Mouse (Mus musculus) CH12.LX (cell line): ENCODE measurements around the gene Limk2. TPM values are rescaled to one million over a fixed set of nuclear protein-coding genes. Genes with fewer than 3 reads are reported as not detected.
A peak's percentile ranks its signal among the peaks of the same experiment; 100 is the strongest.

ENCODE experiments used
- DNase-seq: peaks from one replicate; pipeline ENCODE4 v3.0.0-alpha.2; 2013; ENCODE audit errors: extremely low read depth
- H3K27ac ChIP-seq: 2 replicates; pipeline ENCODE4 v1.5.1; 2012; ENCODE audit warnings: low read depth, mild to moderate bottlenecking, control low read depth, moderate library complexity; ENCODE audit not compliant: insufficient read depth
- H3K27me3 ChIP-seq: replicated peaks from 2 replicates; pipeline ENCODE3; 2012; ENCODE audit warnings: inconsistent platforms
- H3K36me3 ChIP-seq, 2 experiments: replicated peaks in 1 of 2; 2 replicates each; pipeline versions ENCODE3 to v1.6.1; 2012; ENCODE audit warnings: inconsistent platforms in 1 of 2, low read length in 1 of 2, mild to moderate bottlenecking in 1 of 2, mixed read lengths in 1 of 2, moderate library complexity in 1 of 2; ENCODE audit not compliant: control insufficient read depth in 1 of 2, insufficient read depth in 1 of 2
- H3K4me1 ChIP-seq, 2 experiments: 2 replicates each; pipeline ENCODE4 v1.6.1; 2012; ENCODE audit warnings: inconsistent platforms in 1 of 2, moderate library complexity in 1 of 2; ENCODE audit not compliant: insufficient read depth in 2 of 2, control insufficient read depth in 1 of 2
- H3K4me2 ChIP-seq: 2 replicates; pipeline ENCODE4 v1.6.1; 2012; ENCODE audit warnings: low read depth, mild to moderate bottlenecking, control low read depth; ENCODE audit not compliant: poor library complexity, insufficient read depth, severe bottlenecking
- H3K4me3 ChIP-seq, 3 experiments: fragments of 150-350 bp in 1 of 3; sonication (generic) in 1 of 3; replicated peaks in 1 of 3; 2 replicates each; pipeline versions ENCODE3 to v1.5.1; 2011 to 2012; ENCODE audit warnings: low read depth in 2 of 3, low read length in 2 of 3, mild to moderate bottlenecking in 2 of 3, moderate library complexity in 2 of 3, control low read depth in 1 of 3, improper control_type of control experiment in 1 of 3, inconsistent platforms in 1 of 3, mixed read lengths in 1 of 3; ENCODE audit not compliant: poor library complexity in 1 of 3
- H3K79me2 ChIP-seq: replicated peaks from 2 replicates; pipeline ENCODE4 v1.6.1; 2012; ENCODE audit warnings: mild to moderate bottlenecking, moderate library complexity; ENCODE audit not compliant: control insufficient read depth, poor library complexity, insufficient read depth, severe bottlenecking; ENCODE audit errors: extremely low read depth
- H3K9ac ChIP-seq: 2 replicates; pipeline ENCODE4 v1.6.1; 2012; ENCODE audit warnings: low read depth, mild to moderate bottlenecking, control low read depth, moderate library complexity; ENCODE audit not compliant: insufficient read depth
- H3K9me3 ChIP-seq: replicated peaks from 2 replicates; pipeline ENCODE3; 2012; ENCODE audit warnings: low read length, inconsistent platforms, mixed read lengths
- BHLHE40 ChIP-seq: IDR thresholded peaks from 2 replicates; pipeline ENCODE4 v1.6.1; 2011; ENCODE audit warnings: mild to moderate bottlenecking, low read depth, low read length, improper control_type of control experiment
- CHD1 ChIP-seq: IDR thresholded peaks from 2 replicates; pipeline ENCODE4 v1.6.1; 2012; ENCODE audit warnings: low read depth, low read length, improper control_type of control experiment, inconsistent platforms
- CTCF ChIP-seq, 2 experiments: IDR thresholded peaks in 1 of 2; conservative IDR thresholded peaks in 1 of 2; 2 replicates each; pipeline ENCODE4 v1.5.1; 2011 to 2012; ENCODE audit warnings: low read depth in 2 of 2, low read length in 2 of 2, improper control_type of control experiment in 1 of 2, inconsistent platforms in 1 of 2, mild to moderate bottlenecking in 1 of 2, moderate library complexity in 1 of 2
- E2F4 ChIP-seq: IDR thresholded peaks from 2 replicates; pipeline ENCODE4 v1.6.1; 2011; ENCODE audit warnings: low read depth, low read length, improper control_type of control experiment; ENCODE audit not compliant: insufficient replicate concordance
- EP300 ChIP-seq: IDR thresholded peaks from 2 replicates; pipeline ENCODE4 v1.6.1; 2011; ENCODE audit warnings: low read length, improper control_type of control experiment
- ETS1 ChIP-seq: conservative IDR thresholded peaks from 2 replicates; pipeline ENCODE4 v1.6.1; 2012; ENCODE audit warnings: low read depth, mild to moderate bottlenecking, inconsistent platforms, low read length, improper control_type of control experiment, moderate library complexity
- GABPA ChIP-seq: IDR thresholded peaks from 2 replicates; pipeline ENCODE4 v1.6.1; 2012; ENCODE audit warnings: low read depth, low read length, improper control_type of control experiment, inconsistent platforms; ENCODE audit not compliant: insufficient replicate concordance
- HCFC1 ChIP-seq: IDR thresholded peaks from 2 replicates; pipeline ENCODE4 v1.6.1; 2012; ENCODE audit warnings: low read depth, mild to moderate bottlenecking, inconsistent platforms, low read length, improper control_type of control experiment
- IRF4 ChIP-seq: IDR thresholded peaks from 2 replicates; pipeline ENCODE4 v1.6.1; 2014; ENCODE audit warnings: low read depth, mild to moderate bottlenecking, inconsistent platforms, low read length, improper control_type of control experiment
- JUN ChIP-seq: IDR thresholded peaks from 2 replicates; pipeline ENCODE4 v1.6.1; 2011; ENCODE audit warnings: low read depth, mild to moderate bottlenecking, low read length, improper control_type of control experiment, moderate library complexity; ENCODE audit not compliant: insufficient read depth
- KAT2A ChIP-seq: IDR thresholded peaks from 2 replicates; pipeline ENCODE4 v1.6.1; 2012; ENCODE audit warnings: low read length, improper control_type of control experiment, inconsistent platforms; ENCODE audit not compliant: insufficient replicate concordance
- MAFK ChIP-seq: IDR thresholded peaks from 2 replicates; pipeline ENCODE4 v1.6.1; 2011; ENCODE audit warnings: low read length, improper control_type of control experiment; ENCODE audit not compliant: insufficient replicate concordance
- MAX ChIP-seq: IDR thresholded peaks from 2 replicates; pipeline ENCODE4 v1.6.1; 2011; ENCODE audit warnings: low read length, improper control_type of control experiment
- MAZ ChIP-seq: IDR thresholded peaks from 2 replicates; pipeline ENCODE4 v1.6.1; 2012; ENCODE audit warnings: low read depth, mild to moderate bottlenecking, inconsistent platforms, low read length, improper control_type of control experiment, moderate library complexity
- MEF2A ChIP-seq: IDR thresholded peaks from 2 replicates; pipeline ENCODE4 v1.6.1; 2014; ENCODE audit warnings: low read depth, mild to moderate bottlenecking, inconsistent platforms, low read length, improper control_type of control experiment, borderline replicate concordance
- MYC ChIP-seq: IDR thresholded peaks from 2 replicates; pipeline ENCODE4 v1.6.1; 2011; ENCODE audit warnings: low read depth, mild to moderate bottlenecking, improper control_type of control experiment, low read length
- NELFE ChIP-seq: IDR thresholded peaks from 2 replicates; pipeline ENCODE4 v1.6.1; 2011; ENCODE audit warnings: low read depth, low read length, improper control_type of control experiment
- PAX5 ChIP-seq: IDR thresholded peaks from 2 replicates; pipeline ENCODE4 v1.6.1; 2012; ENCODE audit warnings: low read length, inconsistent platforms, mixed read lengths
- POLR2A ChIP-seq: IDR thresholded peaks from 2 replicates; pipeline ENCODE4 v1.6.1; 2011; ENCODE audit warnings: low read depth, mild to moderate bottlenecking, improper control_type of control experiment, low read length
- POLR2AphosphoS2 ChIP-seq: IDR thresholded peaks from 2 replicates; pipeline ENCODE4 v1.6.1; 2011; ENCODE audit warnings: low read depth, low read length, improper control_type of control experiment
- RAD21 ChIP-seq: IDR thresholded peaks from 2 replicates; pipeline ENCODE4 v1.6.1; 2011; ENCODE audit warnings: low read depth, mild to moderate bottlenecking, low read length, improper control_type of control experiment, moderate library complexity
- RCOR1 ChIP-seq: conservative IDR thresholded peaks from 2 replicates; pipeline ENCODE4 v1.6.1; 2012; ENCODE audit warnings: low read depth, mild to moderate bottlenecking, inconsistent platforms, low read length, improper control_type of control experiment
- SIN3A ChIP-seq: IDR thresholded peaks from 2 replicates; pipeline ENCODE4 v1.6.1; 2012; ENCODE audit warnings: low read length, improper control_type of control experiment, inconsistent platforms
- SMC3 ChIP-seq: IDR thresholded peaks from 2 replicates; pipeline ENCODE4 v1.6.1; 2011; ENCODE audit warnings: low read depth, low read length, improper control_type of control experiment
- TBP ChIP-seq: conservative IDR thresholded peaks from 2 replicates; pipeline ENCODE4 v1.6.1; 2011; ENCODE audit warnings: low read depth, low read length, improper control_type of control experiment
- UBTF ChIP-seq: IDR thresholded peaks from 2 replicates; pipeline ENCODE4 v1.6.1; 2012; ENCODE audit warnings: low read depth, mild to moderate bottlenecking, inconsistent platforms, low read length, improper control_type of control experiment, moderate library complexity
- USF2 ChIP-seq: conservative IDR thresholded peaks from 2 replicates; pipeline ENCODE4 v1.6.1; 2011; ENCODE audit warnings: low read depth, low read length, improper control_type of control experiment
- ZC3H11A ChIP-seq: IDR thresholded peaks from 2 replicates; pipeline ENCODE4 v1.6.1; 2012; ENCODE audit warnings: low read depth, mild to moderate bottlenecking, inconsistent platforms, low read length, improper control_type of control experiment
- ZNF384 ChIP-seq: IDR thresholded peaks from 2 replicates; pipeline ENCODE4 v1.6.1; 2012; ENCODE audit warnings: low read depth, low read length, improper control_type of control experiment, inconsistent platforms
- dilution Hi-C: fragments of 300-500 bp; cut with MboI; formaldehyde crosslinking; loops from 2 replicates; pipeline ENCODE4 v1.14.3; 2020; ENCODE audit warnings: low sequenced_read_pairs; ENCODE audit not compliant: extremely low pct_unique_long_range_greater_than_20kb, extremely low pct_ligation_motif_present
- in situ Hi-C: fragments of 300-500 bp; cut with MboI; formaldehyde crosslinking; loops from 3 replicates; pipeline ENCODE4 v1.14.3; 2019; ENCODE audit warnings: low sequenced_read_pairs, low pct_ligation_motif_present, low pct_unique_long_range_greater_than_20kb, mixed read lengths
- polyA plus RNA-seq: library from polyadenylated mRNA; unstranded; fragments of >175 nt; gene quantifications from 2 replicates; pipeline ENCODE4 v1.2.1, GENCODE M21; 2012; ENCODE audit warnings: low read depth; ENCODE audit not compliant: insufficient read length
- total RNA-seq, 2 experiments: library from RNA; depleted of rRNA; stranded (reverse); fragments of 300-350 nt in 1 of 2; fragments of >200 nt in 1 of 2; gene quantifications; 2 replicates each; pipeline ENCODE4 v1.2.3; 2012 to 2014

Limk2 gene
- total and polyA plus RNA-seq, 3 experiments = 41.5 to 64.0 (median 46.1) TPM

GRCm38 (mm10) chr11:3328271-3328670 lies 80.7 kb downstream of the Limk2 start:
- Histone ChIP-seq H3K4me3 (no peak overlapping the region), H3K36me3 (peaks cover 2 to 3% of the 10 kb centered on the region in 2 experiments)
- no peak for DNase-seq

GRCm38 (mm10) chr11:3318286-3318685 lies 90.7 kb downstream of the Limk2 start:
- Histone ChIP-seq H3K4me2 (no peak overlapping the region), H3K4me1 (peaks cover 0 to 8% of the 10 kb centered on the region in 2 experiments; a peak in 1 of 4 replicates), H3K9me3 (peaks cover 3% of the 10 kb centered on the region), H3K27me3 (no peaks in the 10 kb centered on the region), H3K4me3 (no peak overlapping the region), H3K79me2 (no peaks in the 10 kb centered on the region), H3K27ac (no peak overlapping the region), H3K9ac (no peak overlapping the region), H3K36me3 (peaks cover 1 to 32% of the 10 kb centered on the region in 2 experiments)
- dilution Hi-C loops (no loop called here), in situ Hi-C loops (no loop called here)
- no peak for DNase-seq
- TF ChIP-seq MEF2A = no peak
- TF ChIP-seq PAX5 = no peak
- no peak for TF ChIP-seq MAX
- no peak for TF ChIP-seq IRF4
- no peak for TF ChIP-seq E2F4
- no peak for TF ChIP-seq EP300
- TF ChIP-seq KAT2A = no peak
- TF ChIP-seq SIN3A = no peak
- TF ChIP-seq POLR2AphosphoS2 = no peak
- no peak for TF ChIP-seq HCFC1
- TF ChIP-seq CHD1 = no peak
- no peak for TF ChIP-seq GABPA
- TF ChIP-seq ZNF384 = no peak
- no peak for TF ChIP-seq TBP
- TF ChIP-seq MYC = no peak
- TF ChIP-seq RAD21 = no peak
- no peak for TF ChIP-seq MAZ
- no peak for TF ChIP-seq RCOR1
- TF ChIP-seq CTCF (conservative IDR thresholded peaks at IDR 0.05 in 1 of 2, IDR thresholded peaks at IDR 0.05 in 1 of 2; ENCODE audit: low read depth in 2 of 2, low read length in 2 of 2) = no peak

More at GRCm38 (mm10) chr11:3328271-3328670, 80.7 kb downstream of the Limk2 start:
- H3K27ac ChIP-seq = no peak overlapping the region
- dilution Hi-C loops = no loop called here
- H3K9me3 ChIP-seq = peaks cover 8% of the 10 kb centered on the region
- TF ChIP-seq CTCF (conservative IDR thresholded peaks at IDR 0.05 in 1 of 2, IDR thresholded peaks at IDR 0.05 in 1 of 2; ENCODE audit: low read depth in 2 of 2, low read length in 2 of 2) (peak in 1 of 2 experiments; percentile 37; a peak in 1 of 4 replicates), ZC3H11A (no peak), TBP (no peak), JUN (no peak), UBTF (no peak), SIN3A (no peak), ETS1 (no peak), USF2 (no peak), MAFK (no peak), BHLHE40 (peak; percentile 44; the same call in 1 of the 2 replicates), SMC3 (no peak), POLR2A (no peak), NELFE (no peak), POLR2AphosphoS2 (no peak)
- TF ChIP-seq, all 38 proteins: peak for 2
- Histone ChIP-seq H3K79me2 (no peaks in the 10 kb centered on the region), H3K4me1 (peaks cover 4 to 36% of the 10 kb centered on the region in 2 experiments; a peak in 2 of 4 replicates), H3K4me2 (no peak overlapping the region), H3K9ac (no peak overlapping the region), H3K27me3 (no peaks in the 10 kb centered on the region)
- in situ Hi-C loops = no loop called here
